Mouse (Mus musculus) liver, embryonic 14.5 days (tissue): ENCODE results near the gene Ddb2. TPM values are rescaled to one million over a fixed set of nuclear protein-coding genes. Genes with fewer than 3 reads are reported as not detected.

ENCODE experiments used
- ATAC-seq: fragments of 200-750 bp; cut with Nextera tagmentation; 2 replicates; pipeline ENCODE4 v1.8.0; 2017; ENCODE audit warnings: moderate number of reproducible peaks, mild to moderate bottlenecking, moderate library complexity; ENCODE audit not compliant: insufficient read depth
- DNase-seq, 3 experiments: peaks; one replicate each; pipeline ENCODE4 v3.0.0-alpha.2; 2012 to 2013; ENCODE audit warnings: low read depth in 3 of 3, low spot score in 3 of 3
- H3K27ac ChIP-seq: fragments of 300-500 bp; sonication (generic); 2 replicates; pipeline ENCODE4 v1.5.1; 2014; ENCODE audit warnings: moderate library complexity, mild to moderate bottlenecking, control low read depth, inconsistent platforms
- H3K27me3 ChIP-seq: fragments of 300-500 bp; sonication (generic); 2 replicates; pipeline ENCODE4 v1.6.1; 2014; ENCODE audit warnings: mild to moderate bottlenecking, low read length, moderate library complexity; ENCODE audit not compliant: control insufficient read depth, insufficient read depth
- H3K36me3 ChIP-seq: fragments of 300-500 bp; sonication (generic); replicated peaks from 2 replicates; pipeline ENCODE4 v1.6.1; 2014; ENCODE audit warnings: low read depth; ENCODE audit not compliant: control insufficient read depth, insufficient read depth
- H3K4me1 ChIP-seq, 2 experiments: fragments of 200-500 bp in 1 of 2; fragments of 300-500 bp in 1 of 2; sonication (generic) in 1 of 2; replicated peaks; 2 replicates each; pipeline ENCODE4 v1.6.1; 2012 to 2014; ENCODE audit warnings: antibody characterized with exemption in 1 of 2, inconsistent platforms in 1 of 2, low read length in 1 of 2; ENCODE audit not compliant: control insufficient read depth in 2 of 2, insufficient read depth in 2 of 2
- H3K4me2 ChIP-seq: fragments of 300-500 bp; sonication (generic); 2 replicates; pipeline ENCODE4 v1.6.1; 2014; ENCODE audit warnings: low read depth, mild to moderate bottlenecking, control low read depth, moderate library complexity
- H3K4me3 ChIP-seq, 2 experiments: fragments of 200-500 bp in 1 of 2; fragments of 300-500 bp in 1 of 2; sonication (generic) in 1 of 2; 2 replicates each; pipeline ENCODE4 v1.5.1; 2012 to 2014; ENCODE audit warnings: low read depth in 2 of 2, low read length in 2 of 2, mild to moderate bottlenecking in 2 of 2, control low read depth in 1 of 2, inconsistent platforms in 1 of 2, moderate library complexity in 1 of 2; ENCODE audit not compliant: insufficient read depth in 1 of 2
- H3K9ac ChIP-seq: fragments of 300-500 bp; sonication (generic); replicated peaks from 2 replicates; pipeline ENCODE4 v1.6.1; 2014; ENCODE audit warnings: mild to moderate bottlenecking, control low read depth, moderate library complexity
- H3K9me3 ChIP-seq: fragments of 300-500 bp; sonication (generic); 2 replicates; pipeline ENCODE4 v1.6.1; 2016; ENCODE audit warnings: low read length, mixed read lengths; ENCODE audit not compliant: control insufficient read depth
- CTCF ChIP-seq: IDR thresholded peaks from 2 replicates; pipeline ENCODE4 v1.5.1; 2016; ENCODE audit warnings: antibody characterized with exemption, low read depth, control low read depth
- EP300 ChIP-seq: IDR thresholded peaks from 2 replicates; pipeline ENCODE4 v1.6.1; 2016; ENCODE audit warnings: antibody characterized with exemption, low read depth
- WGBS: fragments of 180-500 bp; shearing (Covaris S2); extraction: QIAGEN DNeasy Blood & Tissue Kit; methylation state at CpG from one replicate; pipeline ENCODE4 v1.1.7; 2014; ENCODE audit not compliant: insufficient replicate concordance; 5-methylcytosine and 5-hydroxymethylcytosine counted together
- polyA plus RNA-seq, 2 experiments: library from polyadenylated mRNA; depleted of rRNA in 1 of 2; stranded (reverse) in 1 of 2; unstranded in 1 of 2; fragments of >200 nt; fragmentation: Nextera tagmentation in 1 of 2; extraction: Ambion mirVana in 1 of 2; gene quantifications; 2 replicates each; pipeline versions ENCODE4 v1.2.1 to v1.2.3; 2012 to 2014

The Ddb2 gene
- polyA plus RNA-seq, 2 experiments: 5.9 to 9.0 TPM

DNA sequence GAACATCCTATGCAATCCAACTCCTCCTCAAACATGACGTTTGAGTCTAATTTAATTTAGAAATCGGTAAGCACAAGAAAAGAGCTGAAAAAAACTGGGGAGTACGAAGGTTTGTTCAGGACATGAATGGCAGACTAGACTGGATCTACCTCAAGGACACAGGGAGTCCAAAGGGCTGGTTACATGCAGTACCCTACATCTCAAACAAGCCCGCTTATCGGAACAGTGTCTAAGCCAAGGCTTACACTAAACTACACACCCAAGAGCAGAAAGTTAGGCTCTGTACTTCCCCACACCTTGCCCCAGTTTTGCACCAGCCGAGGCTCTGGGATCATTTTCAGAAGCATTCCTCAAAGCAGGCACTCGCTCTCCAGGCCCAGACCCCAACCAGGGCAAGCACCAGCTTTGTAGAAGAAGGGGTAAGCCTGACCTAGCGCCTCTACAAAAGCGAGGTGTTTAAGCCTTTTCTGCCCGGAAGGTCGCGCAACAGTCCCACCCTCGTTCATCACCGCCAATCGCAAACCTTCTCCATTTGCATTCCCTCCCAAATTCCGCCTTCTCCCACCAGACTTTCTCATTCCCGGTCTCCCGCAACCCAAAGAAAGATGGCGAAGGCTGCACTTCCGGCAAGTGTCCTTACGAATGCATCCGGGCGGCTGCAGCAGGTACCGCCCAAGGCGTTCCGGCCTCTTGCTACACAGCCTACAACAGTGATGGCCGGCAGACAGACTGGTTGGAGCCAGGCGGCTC lies 34.4 kb downstream of the Ddb2 start, which contains the start of the genes Nr1h3 and Acp2:
Nr1h3 (minus strand) TSS at position 613 of the 750 bp plus-strand sequence.
Acp2 (plus strand) TSS at position 664 of the 750 bp plus-strand sequence.
- ATAC-seq: peak; percentile 94
- H3K4me2 ChIP-seq: peak within 1 kb of the TSS; percentile 78
- 4% methylated on average over 28 of the region's 28 CpGs for WGBS

DNA sequence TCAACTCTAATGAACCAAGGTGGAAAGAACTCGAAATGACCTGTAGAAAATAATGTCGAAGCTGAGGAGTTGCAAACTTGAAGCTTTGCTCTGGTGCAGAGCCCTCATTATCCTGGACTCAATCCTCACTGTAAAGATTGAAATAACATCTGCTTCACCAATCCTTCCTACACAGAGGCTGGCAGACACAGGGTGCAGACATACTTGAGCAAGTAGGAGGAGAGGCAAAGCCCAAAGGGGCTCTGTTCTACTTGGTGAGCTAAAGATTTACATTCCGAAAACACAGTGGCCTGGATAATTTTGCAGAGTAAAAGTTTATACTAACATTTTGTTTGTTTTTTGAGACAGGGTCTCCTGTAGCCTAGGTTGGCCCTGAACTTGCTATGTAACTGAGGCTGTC lies 37.9 kb downstream of the Ddb2 start:
- ATAC-seq (no peak), DNase-seq (no peak)
- no peak overlapping the region for H3K27ac ChIP-seq
- no peak overlapping the region for H3K9ac ChIP-seq
- no peaks in the 10 kb centered on the region for H3K9me3 ChIP-seq
- H3K27me3 ChIP-seq: no peaks in the 10 kb centered on the region
- 62% methylated on average over 3 of the region's 3 CpGs for WGBS
- H3K4me1 ChIP-seq: peaks cover 9 to 20% of the 10 kb centered on the region in 2 experiments
- H3K4me2 ChIP-seq: no peak overlapping the region
- no peak overlapping the region for H3K4me3 ChIP-seq
- no peak for TF ChIP-seq CTCF
- no peak for TF ChIP-seq EP300
- no peaks in the 10 kb centered on the region for H3K36me3 ChIP-seq

More for the DNA sequence above, 34.4 kb downstream of the Ddb2 start, which contains the start of the genes Nr1h3 and Acp2:
- H3K36me3 ChIP-seq: peaks cover 5% of the 10 kb centered on the region
- DNase-seq: peak; percentile 81 to 83 (median 82)
- no peaks in the 10 kb centered on the region for H3K27me3 ChIP-seq
- H3K4me3 ChIP-seq: peak within 1 kb of the TSS; percentile 82 to 99
- TF ChIP-seq CTCF (no peak), EP300 (peak; percentile 23)
- H3K9ac ChIP-seq: peak within 1 kb of the TSS; percentile 89
- H3K9me3 ChIP-seq: no peaks in the 10 kb centered on the region
- H3K4me1 ChIP-seq: peaks cover 9 to 13% of the 10 kb centered on the region in 2 experiments
- H3K27ac ChIP-seq: peak within 1 kb of the TSS; percentile 70

DNA sequence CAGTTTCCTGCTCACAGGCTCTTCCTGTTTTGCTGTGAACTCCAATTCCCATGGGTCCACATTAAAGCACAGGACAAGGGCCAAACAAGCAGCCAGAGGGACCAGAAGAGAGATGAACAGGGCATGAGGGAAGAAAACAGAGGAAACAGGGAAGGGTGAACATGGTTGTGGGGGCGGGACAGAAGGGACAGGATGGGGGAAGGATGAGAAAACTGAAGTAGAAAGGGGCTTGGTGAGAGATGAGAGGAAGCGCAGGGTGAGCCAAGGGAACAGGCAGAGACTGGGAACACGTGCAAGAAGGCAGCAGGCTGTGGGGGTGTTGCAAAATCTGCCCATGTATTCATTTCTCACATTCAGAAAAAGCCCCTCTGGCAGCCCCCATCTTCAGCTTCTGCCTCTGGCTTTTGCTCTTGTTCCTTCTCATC lies 40.2 kb downstream of the Ddb2 start:
- no peak overlapping the region for H3K4me3 ChIP-seq
- TF ChIP-seq EP300: no peak
- H3K9me3 ChIP-seq: no peaks in the 10 kb centered on the region
- H3K27ac ChIP-seq: no peak overlapping the region
- H3K4me1 ChIP-seq: peaks cover 1 to 8% of the 10 kb centered on the region in 2 experiments
- no peak overlapping the region for H3K9ac ChIP-seq
- no peak overlapping the region for H3K4me2 ChIP-seq
- no peaks in the 10 kb centered on the region for H3K27me3 ChIP-seq
- no peaks in the 10 kb centered on the region for H3K36me3 ChIP-seq
- WGBS: 35% methylated on average over 3 of the region's 3 CpGs
- DNase-seq (no peak), ATAC-seq (no peak)

DNA sequence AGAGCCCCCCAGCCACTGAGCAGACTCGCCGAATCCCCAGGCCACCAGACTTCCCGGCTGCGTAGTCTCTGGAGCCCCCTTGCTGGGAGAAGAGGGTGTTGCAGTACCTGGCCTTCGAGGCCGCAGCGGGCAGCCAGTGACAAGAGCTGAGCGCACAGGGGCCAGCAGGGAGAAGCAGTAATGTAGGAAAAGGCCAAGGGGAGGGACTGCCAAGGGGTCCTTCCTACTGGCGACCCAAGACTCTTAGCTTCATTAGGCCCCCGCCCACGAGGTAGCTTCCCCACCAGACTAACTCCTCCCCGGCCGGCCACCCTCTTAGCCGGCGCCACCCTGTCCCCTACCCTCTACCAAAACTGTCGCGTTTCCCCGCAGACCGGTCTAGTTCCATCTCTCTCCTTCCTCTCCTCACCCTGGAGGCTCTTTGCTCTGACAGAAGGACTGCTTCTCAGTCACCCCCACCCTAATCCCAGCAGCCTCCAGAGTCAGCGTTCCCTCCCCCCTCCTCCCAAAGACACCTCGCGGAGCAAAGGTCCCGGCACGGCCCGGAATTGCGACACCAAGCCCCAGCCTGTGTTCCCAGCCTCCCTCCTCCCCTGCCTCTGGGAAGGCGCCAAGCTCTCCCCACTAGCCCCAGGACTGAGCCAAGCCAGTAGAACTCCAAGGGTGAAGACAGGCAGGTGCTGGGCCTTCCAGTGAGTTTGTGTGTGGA lies 42.0 kb downstream of the Ddb2 start:
- no peak for TF ChIP-seq EP300
- peak; percentile 89 for TF ChIP-seq CTCF
- H3K4me3 ChIP-seq: peak overlapping the region; percentile 37 to 61
- H3K9me3 ChIP-seq: no peaks in the 10 kb centered on the region
- ATAC-seq: peak; percentile 69
- H3K27ac ChIP-seq: no peak overlapping the region
- DNase-seq: no peak
- peaks cover 0 to 7% of the 10 kb centered on the region in 2 experiments; a peak in 2 of 4 replicates for H3K4me1 ChIP-seq
- no peaks in the 10 kb centered on the region for H3K36me3 ChIP-seq
- H3K4me2 ChIP-seq: peak overlapping the region; percentile 61
- peak overlapping the region; percentile 27; the same call in 1 of the 2 replicates for H3K9ac ChIP-seq
- no peaks in the 10 kb centered on the region for H3K27me3 ChIP-seq
- WGBS: 4% methylated on average over 27 of the region's 27 CpGs

DNA sequence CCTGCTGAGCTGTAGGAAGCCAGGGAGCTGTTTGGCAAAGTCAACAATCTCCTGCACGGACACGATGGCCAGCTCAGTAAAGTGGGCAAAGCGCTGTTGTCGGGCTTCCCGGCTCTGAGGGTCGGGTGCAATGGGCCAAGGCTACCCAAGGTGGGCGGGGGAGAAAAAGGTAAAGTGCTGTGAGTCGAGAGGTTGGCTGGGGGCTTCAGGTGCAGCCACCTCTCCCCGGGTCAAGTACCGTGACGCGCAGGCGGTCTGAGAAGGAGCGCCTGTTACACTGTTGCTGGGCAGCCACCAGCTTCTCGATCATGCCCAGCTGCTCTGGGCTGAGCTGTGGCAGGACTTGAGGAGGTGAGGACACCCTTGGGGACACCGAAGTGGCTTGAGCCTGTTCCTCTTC lies 46.3 kb downstream of the Ddb2 start:
- no peak overlapping the region for H3K4me3 ChIP-seq
- ATAC-seq (no peak), DNase-seq (no peak)
- no peak overlapping the region for H3K9ac ChIP-seq
- H3K4me2 ChIP-seq: no peak overlapping the region
- TF ChIP-seq EP300 (no peak), CTCF (no peak)
- no peaks in the 10 kb centered on the region for H3K36me3 ChIP-seq
- H3K4me1 ChIP-seq: peaks cover 0 to 4% of the 10 kb centered on the region in 2 experiments; a peak in 2 of 4 replicates
- no peaks in the 10 kb centered on the region for H3K9me3 ChIP-seq
- WGBS: 74% methylated on average over 16 of the region's 16 CpGs
- H3K27ac ChIP-seq: no peak overlapping the region
- no peaks in the 10 kb centered on the region for H3K27me3 ChIP-seq
